Mouse (Mus musculus): ENCODE results near the gene Olfr145.

Gene Olfr145

GRCm38 (mm10) chr9:37896661-37897060 is at the start of gene Olfr145:
TSS of gene Olfr145 (plus strand) at chr9:37896724.
- no peak for DNase-seq (ENCODE audit: low spot score)

GRCm38 (mm10) chr9:37849267-37849666 is 47.3 kb upstream of the Olfr145 start:
- no peak for DNase-seq (ENCODE audit: low spot score)

GRCm38 (mm10) chr9:37853969-37854368 is 42.6 kb upstream of the Olfr145 start, which contains the start of gene Olfr877:
TSS of gene Olfr877 (plus strand) at chr9:37854269.
- no peak for DNase-seq (ENCODE audit: low spot score)

- no peak for DNase-seq (ENCODE audit: low spot score)
These were observed 33.2 kb upstream of the Olfr145 start for GRCm38 (mm10) chr9:37863325-37863724.

GRCm38 (mm10) chr9:37870246-37870645 is 26.3 kb upstream of the Olfr145 start:
- DNase-seq (ENCODE audit: low spot score): no peak

- DNase-seq (ENCODE audit: low spot score): no peak
These were observed 25.4 kb upstream of the Olfr145 start for GRCm38 (mm10) chr9:37871097-37871496.

- DNase-seq (ENCODE audit: low spot score): no peak
These were observed 25.0 kb upstream of the Olfr145 start for GRCm38 (mm10) chr9:37871536-37871935.

GRCm38 (mm10) chr9:37890960-37891359 is 5.6 kb upstream of the Olfr145 start:
- DNase-seq (ENCODE audit: low spot score): no peak

- no peak for DNase-seq (ENCODE audit: low spot score)
These were observed 9.0 kb downstream of the Olfr145 start for GRCm38 (mm10) chr9:37905555-37905954.

GRCm38 (mm10) chr9:37917540-37917939 is 21.0 kb downstream of the Olfr145 start, which contains the start of gene Olfr878:
TSS of gene Olfr878 (plus strand) at chr9:37917840.
- DNase-seq (ENCODE audit: low spot score): no peak

- DNase-seq (ENCODE audit: low spot score): no peak
These were observed 21.5 kb downstream of the Olfr145 start for GRCm38 (mm10) chr9:37918018-37918417.

- DNase-seq (ENCODE audit: low spot score): no peak
These were observed 27.7 kb downstream of the Olfr145 start for GRCm38 (mm10) chr9:37924194-37924593.

- DNase-seq (ENCODE audit: low spot score): no peak
These were observed 28.9 kb downstream of the Olfr145 start for GRCm38 (mm10) chr9:37925445-37925844.

- no peak for DNase-seq (ENCODE audit: low spot score)
These were observed 29.8 kb downstream of the Olfr145 start for GRCm38 (mm10) chr9:37926019-37927013.

- DNase-seq (ENCODE audit: low spot score): no peak
These were observed 36.0 kb downstream of the Olfr145 start for GRCm38 (mm10) chr9:37932519-37932918.

- DNase-seq (ENCODE audit: low spot score): no peak
These were observed 37.6 kb downstream of the Olfr145 start for GRCm38 (mm10) chr9:37934146-37934545.

- DNase-seq (ENCODE audit: low spot score): no peak
These were observed 44.6 kb downstream of the Olfr145 start for GRCm38 (mm10) chr9:37941167-37941566.
